Mouse (Mus musculus) G1E (cell line): ENCODE data around the gene Ptbp1. TPM values are rescaled to one million over a fixed set of nuclear protein-coding genes. Genes with fewer than 3 reads are reported as not detected.

Source experiments
- ATAC-seq: 2 replicates; pipeline ENCODE4 v1.8.0; 2016; ENCODE audit warnings: mild to moderate bottlenecking; ENCODE audit not compliant: insufficient number of reproducible peaks, poor library complexity, low FRiP score, severe bottlenecking; ENCODE audit errors: extremely low read depth
- DNase-seq: peaks from one replicate; pipeline ENCODE4 v3.0.0; 2012; ENCODE audit warnings: low spot score
- H3K27me3 ChIP-seq: 2 replicates; pipeline ENCODE4 v1.6.1; 2012; ENCODE audit warnings: mild to moderate bottlenecking, low read length, inconsistent platforms; ENCODE audit not compliant: insufficient read depth
- H3K36me3 ChIP-seq: replicated peaks from 2 replicates; pipeline ENCODE3; 2012; ENCODE audit warnings: mild to moderate bottlenecking, inconsistent platforms
- H3K4me1 ChIP-seq: 2 replicates; pipeline ENCODE4 v1.6.1; 2012; ENCODE audit warnings: low read depth, low read length, inconsistent platforms, mixed read lengths; ENCODE audit not compliant: insufficient read depth
- H3K4me3 ChIP-seq: 2 replicates; pipeline ENCODE4 v1.5.1; 2012; ENCODE audit warnings: low read depth, mild to moderate bottlenecking, inconsistent platforms, low read length, moderate library complexity, mixed read lengths
- H3K9me3 ChIP-seq: replicated peaks from 2 replicates; pipeline ENCODE4 v1.6.1; 2012; ENCODE audit warnings: inconsistent platforms
- CTCF ChIP-seq: IDR thresholded peaks from 2 replicates; pipeline ENCODE4 v1.5.1; 2012; ENCODE audit warnings: low read depth, low read length, inconsistent platforms, mixed read lengths
- GATA1 ChIP-seq: IDR thresholded peaks from 2 replicates; pipeline ENCODE4 v1.6.1; 2012; ENCODE audit warnings: borderline replicate concordance, low read length, inconsistent platforms, mixed read lengths
- GATA2 ChIP-seq: IDR thresholded peaks from 2 replicates; pipeline ENCODE4 v1.6.1; 2012; ENCODE audit warnings: low read depth, low read length, inconsistent platforms, borderline replicate concordance
- POLR2AphosphoS5 ChIP-seq: IDR thresholded peaks from 2 replicates; pipeline ENCODE4 v1.6.1; 2012; ENCODE audit warnings: low read depth, low read length, inconsistent platforms; ENCODE audit not compliant: insufficient replicate concordance
- TAL1 ChIP-seq: conservative IDR thresholded peaks from 2 replicates; pipeline ENCODE4 v1.6.1; 2012; ENCODE audit warnings: low read depth, low read length, inconsistent platforms, mixed read lengths
- polyA plus RNA-seq: library from polyadenylated mRNA; stranded (reverse); fragments of >175 nt; gene quantifications from 2 replicates; pipeline ENCODE4 v1.2.3, GENCODE M21; 2012
- total RNA-seq, 2 experiments: library from RNA; stranded (forward) in 1 of 2; stranded (reverse) in 1 of 2; fragments of 200-1000 nt in 1 of 2; fragments of >200 nt in 1 of 2; fragmentation: Nextera tagmentation in 1 of 2; gene quantifications; 2 replicates each; pipeline ENCODE4 v1.2.3; 2014 to 2017

Ptbp1 gene
- total and polyA plus RNA-seq, 3 experiments: 168 to 1,117 (median 333) TPM

GRCm38 (mm10) chr10:79852107-79852789, 2.0 kb upstream of the Ptbp1 start:
- DNase-seq: no peak
- no peaks in the 10 kb centered on the region for H3K27me3 ChIP-seq
- no peaks in the 10 kb centered on the region for H3K9me3 ChIP-seq
- peaks cover 40% of the 10 kb centered on the region for H3K36me3 ChIP-seq
- H3K4me1 ChIP-seq: peaks cover 57% of the 10 kb centered on the region
- no peak for ATAC-seq
- TF ChIP-seq GATA1 (no peak), POLR2AphosphoS5 (no peak), CTCF (no peak), GATA2 (no peak), TAL1 (no peak)
- peak overlapping the region; percentile 93; the same call in 1 of the 2 replicates for H3K4me3 ChIP-seq

- no peak for TF ChIP-seq POLR2AphosphoS5
- TF ChIP-seq GATA1: no peak
- TF ChIP-seq GATA2: no peak
- no peak for TF ChIP-seq TAL1
- no peak for TF ChIP-seq CTCF
- H3K4me3 ChIP-seq: peak overlapping the region; percentile 93
- H3K27me3 ChIP-seq: no peaks in the 10 kb centered on the region
- DNase-seq: no peak
- no peaks in the 10 kb centered on the region for H3K9me3 ChIP-seq
- ATAC-seq: no peak
- H3K36me3 ChIP-seq: peaks cover 46% of the 10 kb centered on the region
- peaks cover 63% of the 10 kb centered on the region for H3K4me1 ChIP-seq
Measured at GRCm38 (mm10) chr10:79852827-79853226, 1.4 kb upstream of the Ptbp1 start.

GRCm38 (mm10) chr10:79853392-79853791, 835 bp upstream of the Ptbp1 start:
- Histone ChIP-seq H3K27me3 (no peaks in the 10 kb centered on the region), H3K4me3 (peak overlapping the region; percentile 93), H3K9me3 (no peaks in the 10 kb centered on the region), H3K36me3 (peaks cover 51% of the 10 kb centered on the region), H3K4me1 (peaks cover 68% of the 10 kb centered on the region)
- ATAC-seq (no peak), DNase-seq (peak; percentile 75)
- TF ChIP-seq TAL1: no peak
- no peak for TF ChIP-seq CTCF
- TF ChIP-seq GATA1: no peak
- TF ChIP-seq POLR2AphosphoS5: no peak
- TF ChIP-seq GATA2: no peak

GRCm38 (mm10) chr10:79854801-79855541, 744 bp downstream of the Ptbp1 start:
- peaks cover 80% of the 10 kb centered on the region for H3K4me1 ChIP-seq
- H3K27me3 ChIP-seq: no peaks in the 10 kb centered on the region
- peak overlapping the region; percentile 93 for H3K4me3 ChIP-seq
- peaks cover 66% of the 10 kb centered on the region for H3K36me3 ChIP-seq
- no peaks in the 10 kb centered on the region for H3K9me3 ChIP-seq
- DNase-seq (no peak), ATAC-seq (no peak)
- TF ChIP-seq TAL1 (no peak), POLR2AphosphoS5 (no peak)

- ATAC-seq (no peak), DNase-seq (no peak)
- peak overlapping the region; percentile 93 for H3K4me3 ChIP-seq
- H3K36me3 ChIP-seq: peaks cover 66% of the 10 kb centered on the region
- no peaks in the 10 kb centered on the region for H3K9me3 ChIP-seq
- H3K4me1 ChIP-seq: peaks cover 81% of the 10 kb centered on the region
- H3K27me3 ChIP-seq: no peaks in the 10 kb centered on the region
- TF ChIP-seq GATA1 (no peak), POLR2AphosphoS5 (no peak), GATA2 (no peak), TAL1 (no peak), CTCF (no peak)
Measured at GRCm38 (mm10) chr10:79855558-79856184, 1.4 kb downstream of the Ptbp1 start.

- DNase-seq (no peak), ATAC-seq (no peak)
- TF ChIP-seq GATA1: no peak
- no peak; the same call in 1 of the 2 replicates for TF ChIP-seq POLR2AphosphoS5
- no peak for TF ChIP-seq GATA2
- TF ChIP-seq CTCF: no peak
- TF ChIP-seq TAL1: no peak
- no peaks in the 10 kb centered on the region for H3K27me3 ChIP-seq
- H3K9me3 ChIP-seq: no peaks in the 10 kb centered on the region
- H3K4me1 ChIP-seq: peaks cover 81% of the 10 kb centered on the region
- peaks cover 69% of the 10 kb centered on the region for H3K36me3 ChIP-seq
- H3K4me3 ChIP-seq: peak overlapping the region; percentile 93
Measured at GRCm38 (mm10) chr10:79856280-79856679, 2.1 kb downstream of the Ptbp1 start.
